Mouse (Mus musculus): ENCODE data around the gene Gm44511.
A peak's percentile ranks its signal among the peaks of the same experiment; 100 is the strongest.
"Not testable (repeated sequence)": the region's sequence is repeated elsewhere in the genome, so short reads cannot be mapped to it uniquely, and the experiment has no call there.

DNA sequence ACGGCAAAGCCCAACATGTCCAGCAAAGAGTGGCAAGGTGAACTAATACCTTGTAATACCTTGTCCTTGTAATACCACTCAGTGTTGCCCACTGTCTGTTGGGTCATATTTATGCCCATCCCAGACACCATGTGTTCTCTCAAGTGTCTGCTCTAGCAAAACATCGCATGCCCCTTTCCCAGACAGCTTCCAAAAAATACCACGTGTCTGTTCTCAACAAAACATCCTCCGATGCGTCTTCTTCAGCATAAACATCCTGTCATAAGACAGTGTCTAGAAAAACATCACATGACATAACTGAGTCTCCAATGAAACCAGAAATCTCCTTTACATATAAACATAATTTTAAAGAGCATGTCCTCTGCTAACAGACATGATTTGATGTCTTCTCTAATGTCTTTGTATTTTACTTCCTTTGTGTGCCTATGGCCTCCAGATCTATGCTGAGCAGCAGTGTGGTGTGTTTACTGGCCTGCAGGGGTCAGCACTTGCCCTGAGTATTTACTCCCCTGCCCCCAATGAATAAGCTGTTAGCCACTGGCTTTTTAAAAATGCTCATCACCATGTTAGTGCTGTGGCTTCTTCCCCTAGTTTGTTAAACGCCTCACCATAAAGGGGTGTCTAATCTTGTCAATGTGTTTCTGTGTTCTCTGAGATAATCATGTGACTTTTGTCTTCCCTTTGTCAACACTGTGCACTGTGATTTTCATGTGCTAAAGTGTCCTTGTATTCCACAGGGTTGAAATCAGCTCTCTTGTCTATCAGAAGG is 59.4 kb downstream of the Gm44511 start:
- peak; percentile 78 for TF ChIP-seq CTCF (IDR thresholded peaks at IDR 0.05; ENCODE audit: low read depth)
- not testable (repeated sequence) for TF ChIP-seq EP300 (IDR thresholded peaks at IDR 0.05; ENCODE audit: low read depth)

All from liver, postnatal 0 days (tissue).